15 mouse cellular contexts compared by ENCODE assay signal in the genomic region with DNA sequence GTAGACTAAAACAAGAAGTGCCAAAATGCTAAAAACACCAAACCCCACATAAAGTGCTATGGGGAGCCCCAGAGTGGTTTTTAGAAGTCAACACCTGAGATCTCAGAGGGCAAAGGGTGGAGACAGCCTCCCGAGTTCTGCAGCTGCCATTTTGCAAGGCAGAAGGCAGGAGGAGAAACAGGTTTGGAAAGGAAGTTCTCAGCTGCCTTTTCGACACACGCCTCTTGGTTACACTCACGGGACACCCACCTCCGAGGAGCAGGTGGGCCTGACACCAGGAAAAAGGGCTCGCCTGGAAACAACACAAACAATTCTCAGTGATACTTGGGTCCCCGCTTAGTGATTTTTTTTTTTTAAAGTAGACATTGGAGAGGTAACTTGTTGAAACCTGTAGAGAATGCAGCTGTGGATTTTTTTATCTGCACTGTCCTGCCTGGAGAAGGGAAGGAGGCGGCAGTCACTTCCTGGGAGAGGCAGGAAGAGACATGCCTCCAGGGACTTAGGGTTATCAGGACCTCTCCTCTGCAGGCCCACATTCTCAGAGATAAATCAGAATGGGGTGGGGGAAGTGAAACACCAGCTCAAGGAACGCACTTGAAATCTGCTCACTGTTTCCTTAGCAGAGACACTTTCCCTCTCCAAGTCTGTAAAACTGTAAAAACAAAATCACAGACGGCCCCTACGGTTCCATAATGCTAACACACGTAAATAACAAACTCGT. TPM values are rescaled to one million over a fixed set of nuclear protein-coding genes. Genes with fewer than 3 reads are reported as not detected.
DNase-seq lines count a peak whose midpoint lies in the region; ATAC-seq and TF ChIP-seq lines count a peak whose summit lies in the region.
"Had no signal": no experiment of that assay in that cellular context is flagged by ENCODE, and none has a peak within 500 bp of the region (broad histone marks: within the 10 kb centered on the region; RNA-seq: fewer than 3 reads in every experiment).

No protein-coding gene starts in this region.

- H3K27me3 ChIP-seq in heart, embryonic 15.5 days, result no peaks in the 10 kb centered on the region
- peaks cover 20% of the 10 kb centered on the region for H3K27me3 ChIP-seq in E14TG2a.4 (ENCODE audit: insufficient read depth, low read length)
- H3K27me3 ChIP-seq in embryonic facial prominence, embryonic 15.5 days, result no peaks in the 10 kb centered on the region
- no peaks in the 10 kb centered on the region for H3K27me3 ChIP-seq in stomach, postnatal 0 days (ENCODE audit: control insufficient read depth, insufficient read depth, low read length)
- H3K27me3 ChIP-seq: limb, embryonic 13.5 days had no signal

- no peaks in the 10 kb centered on the region for H3K9me3 ChIP-seq in heart, embryonic 15.5 days (replicated peaks)
- H3K9me3 ChIP-seq in E14TG2a.4 (ENCODE audit: low read length), result no peaks in the 10 kb centered on the region
- no peaks in the 10 kb centered on the region for H3K9me3 ChIP-seq in embryonic facial prominence, embryonic 15.5 days (replicated peaks)
- no peaks in the 10 kb centered on the region for H3K9me3 ChIP-seq in stomach, postnatal 0 days (ENCODE audit: control insufficient read depth, low read length)
- H3K9me3 ChIP-seq: limb, embryonic 13.5 days had no signal

- 34% methylated on average over 13 of the region's 13 CpGs for WGBS in heart, embryonic 15.5 days
- WGBS in embryonic facial prominence, embryonic 15.5 days, result 46% methylated on average over 13 of the region's 13 CpGs
- 42% methylated on average over 13 of the region's 13 CpGs for WGBS in stomach, postnatal 0 days

- no peak for ATAC-seq in heart, embryonic 15.5 days (replicated peaks; ENCODE audit: insufficient number of reproducible peaks, insufficient read depth, low FRiP score, low read depth)
- no peak for ATAC-seq in embryonic facial prominence, embryonic 15.5 days (ENCODE audit: insufficient number of reproducible peaks, low FRiP score, low TSS enrichment, low read depth)
- no peak for ATAC-seq in stomach, postnatal 0 days (ENCODE audit: low FRiP score, low TSS enrichment)

- H3K36me3 ChIP-seq in heart, embryonic 15.5 days, result no peaks in the 10 kb centered on the region
- H3K36me3 ChIP-seq in E14TG2a.4 (ENCODE audit: insufficient read depth, low read length), result no peaks in the 10 kb centered on the region
- no peaks in the 10 kb centered on the region for H3K36me3 ChIP-seq in embryonic facial prominence, embryonic 15.5 days
- H3K36me3 ChIP-seq in stomach, postnatal 0 days (ENCODE audit: control insufficient read depth, insufficient read depth, low read length), result no peaks in the 10 kb centered on the region
- H3K36me3 ChIP-seq: limb, embryonic 13.5 days had no signal

- no peak overlapping the region for H3K4me2 ChIP-seq in heart, embryonic 15.5 days
- H3K4me2 ChIP-seq in embryonic facial prominence, embryonic 15.5 days (replicated peaks), result no peak overlapping the region
- H3K4me2 ChIP-seq in stomach, postnatal 0 days (replicated peaks; ENCODE audit: low read depth), result no peak overlapping the region
- H3K4me2 ChIP-seq: hindbrain, embryonic 14.5 days; limb, embryonic 13.5 days had no signal

- no peak for TF ChIP-seq EP300 in stomach, postnatal 0 days (optimal IDR thresholded peaks at IDR 0.05)

- no peak for DNase-seq in heart, postnatal 10 days
- no peak for DNase-seq in stomach, postnatal 0 days (ENCODE audit: low spot score)
- DNase-seq in natural killer cell, adult 2 months (ENCODE audit: low spot score in 2 of 2), result no peak
- no peak for DNase-seq in lung, postnatal 4 days
- no peak for DNase-seq in left cerebral cortex, postnatal 25 days (ENCODE audit: low spot score in 2 of 2)
- DNase-seq: cerebellum, adult 2 months; kidney, postnatal 36 days; layer of hippocampus, postnatal 36 days; spleen, adult 18-20 months had no signal

- no peak overlapping the region for H3K9ac ChIP-seq in heart, embryonic 15.5 days
- no peak overlapping the region for H3K9ac ChIP-seq in embryonic facial prominence, embryonic 15.5 days
- H3K9ac ChIP-seq in stomach, postnatal 0 days (ENCODE audit: low read length), result no peak overlapping the region
- H3K9ac ChIP-seq: hindbrain, embryonic 14.5 days; limb, embryonic 13.5 days had no signal

- H3K4me3 ChIP-seq in heart, embryonic 15.5 days, result no peak overlapping the region
- 0 out of 2 replicates have a peak overlapping the region, but pooled peaks have one; percentile 1 for H3K4me3 ChIP-seq in E14TG2a.4 (replicated peaks; ENCODE audit: low read length)
- H3K4me3 ChIP-seq in embryonic facial prominence, embryonic 15.5 days (replicated peaks), result no peak overlapping the region
- no peak overlapping the region for H3K4me3 ChIP-seq in stomach, postnatal 0 days (ENCODE audit: low read depth, low read length)
- H3K4me3 ChIP-seq: limb, embryonic 13.5 days had no signal

- peaks cover 7% of the 10 kb centered on the region; the same call in 1 of the 2 replicates for H3K4me1 ChIP-seq in heart, embryonic 15.5 days (replicated peaks)
- H3K4me1 ChIP-seq in E14TG2a.4 (replicated peaks; ENCODE audit: low read depth, low read length), result peaks cover 20% of the 10 kb centered on the region
- H3K4me1 ChIP-seq in embryonic facial prominence, embryonic 15.5 days, result no peaks in the 10 kb centered on the region
- H3K4me1 ChIP-seq in stomach, postnatal 0 days (replicated peaks; ENCODE audit: control insufficient read depth, insufficient read depth), result peaks cover 3% of the 10 kb centered on the region; the same call in 1 of the 2 replicates

- peak overlapping the region; percentile 10; the same call in 1 of the 2 replicates for H3K27ac ChIP-seq in heart, embryonic 15.5 days
- H3K27ac ChIP-seq in embryonic facial prominence, embryonic 15.5 days (replicated peaks), result 0 out of 2 replicates have a peak overlapping the region, but pooled peaks have one; percentile 1
- peak overlapping the region; percentile 42 for H3K27ac ChIP-seq in stomach, postnatal 0 days (replicated peaks)
- H3K27ac ChIP-seq: hindbrain, embryonic 14.5 days; limb, embryonic 13.5 days had no signal

- intact Hi-C loops in heart, postnatal 10 days (cut with DNase I), result no loop called here
- intact Hi-C loops in left cerebral cortex, postnatal 25 days (cut with DNase I), result no loop called here

- TF ChIP-seq CTCF in E14TG2a.4 (conservative IDR thresholded peaks at IDR 0.05; ENCODE audit: low read length), result no peak
- TF ChIP-seq CTCF in stomach, postnatal 0 days (IDR thresholded peaks at IDR 0.05; ENCODE audit: low read depth), result no peak

RNA-seq across cellular contexts. Expression of gene Plet1, which starts 23.0 kb away (rescaled TPM):
- polyA plus RNA-seq in heart, embryonic 15.5 days (2015; fragmentation: Nextera tagmentation; extraction: Ambion mirVana), result 0.45 and 1.4 TPM in 2 replicates
- 1 to 10 TPM; 1.2 to 2.6 TPM for total RNA-seq in heart, postnatal 10 days (2021)
- polyA plus RNA-seq in embryonic facial prominence, embryonic 15.5 days (2015; fragmentation: Nextera tagmentation; extraction: Ambion mirVana), result 11.7 and 15.6 TPM in 2 replicates
- polyA plus RNA-seq in stomach, postnatal 0 days (2015; fragmentation: Nextera tagmentation; extraction: Ambion mirVana), result 76.4 and 79.7 TPM in 2 replicates
- under 1 TPM in 1 of 2 experiments, not detected in 1; 0.21 TPM for total RNA-seq in left cerebral cortex, postnatal 25 days (2021)
- total RNA-seq: layer of hippocampus, postnatal 36 days; monocyte, adult 5-6 weeks had no signal

RNA-seq across cellular contexts. Expression of gene Pts, which starts 57.2 kb away (rescaled TPM):
- 82.3 and 83.6 TPM in 2 replicates for polyA plus RNA-seq in heart, embryonic 15.5 days (2015; fragmentation: Nextera tagmentation; extraction: Ambion mirVana)
- total RNA-seq in heart, postnatal 10 days (2021), result 10 to 100 TPM; 31.7 to 36.8 TPM
- 68.0 and 75.7 TPM in 2 replicates for polyA plus RNA-seq in embryonic facial prominence, embryonic 15.5 days (2015; fragmentation: Nextera tagmentation; extraction: Ambion mirVana)
- 83.8 and 87.0 TPM in 2 replicates for polyA plus RNA-seq in stomach, postnatal 0 days (2015; fragmentation: Nextera tagmentation; extraction: Ambion mirVana)
- total RNA-seq in left cerebral cortex, postnatal 25 days (2021), result 10 to 100 TPM; 27.6 to 29.8 TPM
